Comparison of ENCODE assay signal across 8 mouse cellular contexts in the genomic region with DNA sequence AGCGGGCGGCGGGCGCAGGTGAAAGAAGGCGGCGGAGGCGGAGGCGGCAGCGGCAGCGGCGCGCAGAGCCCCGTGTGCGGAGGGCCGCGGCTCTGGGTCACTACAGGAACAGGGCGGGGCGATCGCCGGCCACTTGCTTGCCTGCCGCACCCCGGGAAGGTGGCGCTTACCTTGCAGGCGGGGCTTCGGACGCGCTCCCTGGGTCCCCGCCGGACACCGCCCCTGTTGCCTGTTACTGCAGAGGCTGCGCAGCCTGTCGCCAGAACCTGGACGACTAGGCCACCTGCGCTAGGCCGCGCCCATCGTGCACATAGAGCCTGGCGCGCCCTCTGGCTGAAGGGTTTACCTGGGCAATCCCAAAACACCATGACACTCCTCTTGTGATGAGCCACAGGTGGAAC. TPM values are rescaled to one million over a fixed set of nuclear protein-coding genes. Genes with fewer than 3 reads are reported as not detected.
DNase-seq lines count a peak whose midpoint lies in the region; ATAC-seq and TF ChIP-seq lines count a peak whose summit lies in the region.

Ppl (minus strand) TSS at position 21 of the 401 bp plus-strand sequence.

- no peak for TF ChIP-seq EP300 in CH12.LX (IDR thresholded peaks at IDR 0.05; ENCODE audit: low read length)

- in situ Hi-C loops in CH12.LX (cut with MboI; ENCODE audit: low pct_ligation_motif_present, low pct_unique_long_range_greater_than_20kb, low sequenced_read_pairs), result loop anchor here (25.0 kb wide), 1 partner anchor 495 kb away; the partner anchor contains the start of genes Dnaja3 and Vasn

- no peak for TF ChIP-seq POLR2A in CH12.LX (IDR thresholded peaks at IDR 0.05; ENCODE audit: low read depth, low read length)

- intact Hi-C loops in left cerebral cortex, postnatal 4 days (cut with DNase I), result no loop called here

- H3K27me3 ChIP-seq in CH12.LX (replicated peaks), result peaks cover 84% of the 10 kb centered on the region
- peaks cover 36% of the 10 kb centered on the region for H3K27me3 ChIP-seq in forebrain, embryonic 11.5 days (ENCODE audit: control insufficient read depth, insufficient read depth, low read length)
- H3K27me3 ChIP-seq in hindbrain, embryonic 14.5 days (ENCODE audit: control insufficient read depth, insufficient read depth, low read length), result peaks cover 61% of the 10 kb centered on the region
- peaks cover 52% of the 10 kb centered on the region for H3K27me3 ChIP-seq in midbrain, postnatal 0 days (ENCODE audit: insufficient read depth, low read length)

- peaks cover 9% of the 10 kb centered on the region for H3K9me3 ChIP-seq in CH12.LX (replicated peaks; ENCODE audit: low read length)
- no peaks in the 10 kb centered on the region for H3K9me3 ChIP-seq in forebrain, embryonic 11.5 days (ENCODE audit: control insufficient read depth, low read length)
- H3K9me3 ChIP-seq in hindbrain, embryonic 14.5 days (ENCODE audit: control insufficient read depth, low read length), result no peaks in the 10 kb centered on the region
- no peaks in the 10 kb centered on the region for H3K9me3 ChIP-seq in midbrain, postnatal 0 days (ENCODE audit: low read length)

- 0 out of 4 replicates have a peak, but pooled peaks of 1 of the 2 experiments have one; percentile 17 for TF ChIP-seq CTCF in CH12.LX (conservative IDR thresholded peaks at IDR 0.05 in 1 of 2, IDR thresholded peaks at IDR 0.05 in 1 of 2; ENCODE audit: low read depth in 2 of 2, low read length in 2 of 2)
- TF ChIP-seq CTCF in midbrain, postnatal 0 days (IDR thresholded peaks at IDR 0.05), result peak; percentile 22

- peaks cover 15 to 18% of the 10 kb centered on the region in 2 experiments for H3K4me1 ChIP-seq in CH12.LX (ENCODE audit: control insufficient read depth in 1 of 2, insufficient read depth in 2 of 2)
- peaks cover 4% of the 10 kb centered on the region; the same call in 1 of the 2 replicates for H3K4me1 ChIP-seq in forebrain, embryonic 11.5 days (replicated peaks; ENCODE audit: control insufficient read depth, insufficient read depth, low read length)
- no peaks in the 10 kb centered on the region for H3K4me1 ChIP-seq in hindbrain, embryonic 14.5 days (replicated peaks; ENCODE audit: control insufficient read depth, insufficient read depth, low read length)
- H3K4me1 ChIP-seq in midbrain, postnatal 0 days (ENCODE audit: insufficient read depth, low read length), result no peaks in the 10 kb centered on the region

- peak within 1 kb of the TSS; percentile 91 for H3K4me2 ChIP-seq in CH12.LX (ENCODE audit: insufficient read depth, low read depth, poor library complexity, severe bottlenecking)
- peak within 1 kb of the TSS; percentile 49; the same call in 1 of the 2 replicates for H3K4me2 ChIP-seq in forebrain, embryonic 11.5 days (ENCODE audit: low read depth, low read length, severe bottlenecking)
- H3K4me2 ChIP-seq in hindbrain, embryonic 14.5 days (replicated peaks), result peak within 1 kb of the TSS; percentile 39
- H3K4me2 ChIP-seq in midbrain, postnatal 0 days (ENCODE audit: low read depth, low read length, poor library complexity, severe bottlenecking), result peak within 1 kb of the TSS; percentile 56

- no peaks in the 10 kb centered on the region for H3K36me3 ChIP-seq in CH12.LX (replicated peaks in 1 of 2; ENCODE audit: control insufficient read depth in 1 of 2, insufficient read depth in 1 of 2, low read length in 1 of 2)
- no peaks in the 10 kb centered on the region for H3K36me3 ChIP-seq in forebrain, embryonic 11.5 days (ENCODE audit: control insufficient read depth, insufficient read depth, low read length)
- no peaks in the 10 kb centered on the region for H3K36me3 ChIP-seq in hindbrain, embryonic 14.5 days (replicated peaks; ENCODE audit: control insufficient read depth, insufficient read depth)
- no peaks in the 10 kb centered on the region for H3K36me3 ChIP-seq in midbrain, postnatal 0 days (ENCODE audit: insufficient read depth, low read length)

- H3K27ac ChIP-seq in CH12.LX (ENCODE audit: insufficient read depth, low read depth), result no peak within 1 kb of the TSS
- no peak within 1 kb of the TSS for H3K27ac ChIP-seq in forebrain, embryonic 11.5 days (ENCODE audit: low read depth, low read length)
- H3K27ac ChIP-seq in hindbrain, embryonic 14.5 days, result no peak within 1 kb of the TSS
- H3K27ac ChIP-seq in midbrain, postnatal 0 days (ENCODE audit: low read depth, low read length), result no peak within 1 kb of the TSS

- no peak within 1 kb of the TSS for H3K9ac ChIP-seq in CH12.LX (ENCODE audit: insufficient read depth, low read depth)
- no peak within 1 kb of the TSS for H3K9ac ChIP-seq in forebrain, embryonic 11.5 days (ENCODE audit: low read length)
- no peak within 1 kb of the TSS for H3K9ac ChIP-seq in hindbrain, embryonic 14.5 days
- H3K9ac ChIP-seq in midbrain, postnatal 0 days (replicated peaks; ENCODE audit: low read length, poor library complexity, severe bottlenecking), result no peak within 1 kb of the TSS

- no peaks in the 10 kb centered on the region for H3K79me2 ChIP-seq in CH12.LX (replicated peaks; ENCODE audit: control insufficient read depth, extremely low read depth, insufficient read depth, poor library complexity, severe bottlenecking)

- no peak for TF ChIP-seq RAD21 in CH12.LX (IDR thresholded peaks at IDR 0.05; ENCODE audit: low read depth, low read length)

- ATAC-seq in forebrain, embryonic 11.5 days (replicated peaks; ENCODE audit: low FRiP score), result no peak
- ATAC-seq in hindbrain, embryonic 14.5 days (ENCODE audit: low FRiP score), result no peak
- ATAC-seq in midbrain, postnatal 0 days (ENCODE audit: low FRiP score), result no peak

- DNase-seq in CH12.LX (ENCODE audit: extremely low read depth), result no peak
- DNase-seq in adrenal gland, postnatal 25 days, result peak; percentile 57
- no peak for DNase-seq in forebrain, embryonic 11.5 days (ENCODE audit: low spot score)
- DNase-seq in hindbrain, embryonic 14.5 days (ENCODE audit: low spot score), result no peak
- DNase-seq in liver, result peak; percentile 62
- DNase-seq in midbrain, postnatal 0 days (ENCODE audit: low spot score), result no peak
- peak; percentile 83 to 90 for DNase-seq in urinary bladder, postnatal 36 days (ENCODE audit: low spot score in 2 of 2)
- DNase-seq in left cerebral cortex, postnatal 4 days, result no peak

- under 1% methylated on average over 39 of the region's 39 CpGs for WGBS in forebrain, embryonic 11.5 days
- under 1% methylated on average over 30 of the region's 39 CpGs for WGBS in hindbrain, embryonic 14.5 days
- WGBS in midbrain, postnatal 0 days, result 2% methylated on average over 30 of the region's 39 CpGs

- dilution Hi-C loops in CH12.LX (cut with MboI; ENCODE audit: extremely low pct_ligation_motif_present, extremely low pct_unique_long_range_greater_than_20kb, low sequenced_read_pairs), result no loop called here

- peak within 1 kb of the TSS in 1 of 3 experiments; percentile 56 for H3K4me3 ChIP-seq in CH12.LX (replicated peaks in 1 of 3; ENCODE audit: low read depth in 2 of 3, low read length in 2 of 3, poor library complexity in 1 of 3)
- peak within 1 kb of the TSS; percentile 24 for H3K4me3 ChIP-seq in forebrain, embryonic 11.5 days (ENCODE audit: low read depth, low read length)
- peak within 1 kb of the TSS; percentile 21 for H3K4me3 ChIP-seq in hindbrain, embryonic 14.5 days (replicated peaks; ENCODE audit: low read length)
- H3K4me3 ChIP-seq in midbrain, postnatal 0 days (ENCODE audit: low read depth, low read length), result peak within 1 kb of the TSS; percentile 32

TF ChIP-seq in CH12.LX, 34 proteins besides CTCF, POLR2A, EP300 and RAD21:
- TF ChIP-seq ZKSCAN1 (IDR thresholded peaks at IDR 0.05; ENCODE audit: borderline replicate concordance, low read depth, low read length) (no peak), ELF1 (IDR thresholded peaks at IDR 0.05; ENCODE audit: low read depth, low read length) (no peak), NRF1 (IDR thresholded peaks at IDR 0.05; ENCODE audit: low read depth, low read length) (peak; percentile 72)

RNA-seq across cellular contexts. Expression of gene Ppl, which starts in this region (rescaled TPM):
- total RNA-seq in CH12.LX (2012; rRNA removed) (0.25 TPM in 2 replicates), CH12.LX (2014; rRNA removed) (not detected in 2 replicates)
- polyA plus RNA-seq in CH12.LX (2012; ENCODE audit: insufficient read length, low read depth), result 0.04 and 0.10 TPM in 2 replicates
- 1.5 and 2.2 TPM in 2 replicates for total RNA-seq in adrenal gland, postnatal 25 days (2021)
- 1.3 and 1.5 TPM in 2 replicates for polyA plus RNA-seq in forebrain, embryonic 11.5 days (2014; fragmentation: Nextera tagmentation; extraction: Ambion mirVana)
- 0.09 and 0.29 TPM in 2 replicates for polyA plus RNA-seq in hindbrain, embryonic 14.5 days (2014; fragmentation: Nextera tagmentation; extraction: Ambion mirVana)
- 0.14 and 0.88 TPM in 2 replicates for total RNA-seq in midbrain, postnatal 0 days (2014; rRNA removed)
- 0.09 and 0.10 TPM in 2 replicates for polyA plus RNA-seq in midbrain, postnatal 0 days (2015; fragmentation: Nextera tagmentation; extraction: Ambion mirVana)
- under 1 TPM; 0.18 to 0.26 TPM for total RNA-seq in left cerebral cortex, postnatal 4 days (2021)

Comparison
In these comparisons a context has a peak if more than half of its experiments do, and no peak if none do; other contexts are left out.
1. DNase-seq: peak in adrenal gland, postnatal 25 days (single experiment), liver (single experiment) and urinary bladder, postnatal 36 days (2 of 2); none in CH12.LX (single experiment), forebrain, embryonic 11.5 days (single experiment), hindbrain, embryonic 14.5 days (single experiment), midbrain, postnatal 0 days (single experiment) and left cerebral cortex, postnatal 4 days (single experiment).
2. H3K4me2 ChIP-seq: peak in every context shown above with its lines; median percentile 91 in CH12.LX; 56 in midbrain, postnatal 0 days; 49 in forebrain, embryonic 11.5 days; 39 in hindbrain, embryonic 14.5 days.